Mouse (Mus musculus): ENCODE results near the gene Adora3. TPM values are rescaled to one million over a fixed set of nuclear protein-coding genes. Genes with fewer than 3 reads are reported as not detected.

Adora3 gene
- polyA plus RNA-seq, 1 experiment from 2014 or later = 0.24 TPM

DNA sequence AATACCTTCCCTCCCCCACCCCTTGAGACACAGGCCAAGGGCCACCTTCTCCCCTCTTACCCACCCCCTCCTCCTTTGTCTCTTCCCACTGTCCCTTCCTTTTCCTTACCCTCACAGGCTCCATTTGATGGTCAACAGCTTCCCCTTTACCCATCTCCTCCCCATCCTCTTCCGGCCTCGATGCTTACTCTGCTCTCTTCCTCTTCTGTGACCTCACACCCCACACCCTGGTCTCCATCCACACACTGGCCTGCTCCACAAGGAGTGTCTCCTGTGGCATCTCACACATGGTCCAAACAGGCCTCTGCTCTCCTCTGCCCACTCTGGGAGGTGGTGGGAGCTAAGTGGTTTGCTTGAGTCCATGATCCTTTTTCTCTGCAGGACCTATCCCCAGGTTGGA, 7.3 kb downstream of the Adora3 start:
- no peaks in the 10 kb centered on the region for H3K9me3 ChIP-seq
- no peaks in the 10 kb centered on the region for H3K36me3 ChIP-seq
- no peaks in the 10 kb centered on the region for H3K27me3 ChIP-seq
- no peak overlapping the region for H3K9ac ChIP-seq (replicated peaks)
- no peak overlapping the region for H3K4me2 ChIP-seq (replicated peaks)
- H3K4me1 ChIP-seq (replicated peaks) = no peaks in the 10 kb centered on the region
- WGBS = 93% methylated on average over 2 of the region's 2 CpGs
- H3K27ac ChIP-seq = no peak overlapping the region
- H3K4me3 ChIP-seq (replicated peaks) = no peak overlapping the region
- no peak for ATAC-seq

DNA sequence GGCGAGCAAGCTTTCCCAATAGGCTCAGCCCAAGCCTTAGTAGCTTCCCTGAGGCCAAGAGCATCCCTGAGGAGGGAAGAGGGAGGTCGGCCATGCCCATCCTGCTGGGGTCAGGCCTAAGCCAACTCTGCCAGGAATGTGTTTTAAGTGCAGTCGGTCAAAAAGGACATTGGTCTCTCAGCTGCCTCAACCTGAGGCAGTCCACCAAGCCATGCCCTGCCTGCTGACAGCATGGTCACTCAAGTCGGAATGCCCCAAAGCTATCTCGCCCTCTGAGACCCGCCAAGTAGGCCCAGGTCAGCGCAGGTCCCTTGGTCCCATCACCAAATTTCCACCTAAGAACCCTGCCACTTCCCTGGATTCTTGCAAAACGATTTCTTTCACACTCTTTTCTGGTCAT, 8.1 kb downstream of the Adora3 start:
- Histone ChIP-seq H3K27ac (no peak overlapping the region), H3K4me2 (replicated peaks) (no peak overlapping the region), H3K36me3 (no peaks in the 10 kb centered on the region), H3K4me3 (replicated peaks) (no peak overlapping the region), H3K27me3 (no peaks in the 10 kb centered on the region), H3K9ac (replicated peaks) (no peak overlapping the region), H3K4me1 (replicated peaks) (no peaks in the 10 kb centered on the region), H3K9me3 (no peaks in the 10 kb centered on the region)
- WGBS = 89% methylated on average over 8 of the region's 8 CpGs
- ATAC-seq = no peak

DNA sequence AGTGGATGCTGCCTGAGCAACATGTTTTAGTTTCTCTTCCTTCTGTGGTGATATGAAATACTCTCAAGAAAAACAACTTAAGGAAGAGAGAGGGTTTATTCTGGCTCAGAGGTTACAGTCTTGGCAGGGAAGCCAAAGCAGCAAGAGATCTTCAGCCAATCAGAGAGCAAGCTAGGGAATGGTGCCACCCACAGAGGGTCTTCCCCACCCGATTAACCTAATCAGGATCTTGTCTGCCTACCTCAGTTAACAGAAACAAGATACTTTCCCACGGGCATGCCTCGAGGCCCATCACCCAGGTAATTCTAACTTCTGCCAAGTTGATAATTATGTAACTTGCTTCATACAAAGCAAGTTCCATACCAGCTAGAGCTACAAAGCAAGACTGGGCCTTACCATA, 9.8 kb downstream of the Adora3 start:
- no peak overlapping the region for H3K4me2 ChIP-seq (replicated peaks)
- no peak overlapping the region for H3K9ac ChIP-seq (replicated peaks)
- H3K36me3 ChIP-seq = no peaks in the 10 kb centered on the region

DNA sequence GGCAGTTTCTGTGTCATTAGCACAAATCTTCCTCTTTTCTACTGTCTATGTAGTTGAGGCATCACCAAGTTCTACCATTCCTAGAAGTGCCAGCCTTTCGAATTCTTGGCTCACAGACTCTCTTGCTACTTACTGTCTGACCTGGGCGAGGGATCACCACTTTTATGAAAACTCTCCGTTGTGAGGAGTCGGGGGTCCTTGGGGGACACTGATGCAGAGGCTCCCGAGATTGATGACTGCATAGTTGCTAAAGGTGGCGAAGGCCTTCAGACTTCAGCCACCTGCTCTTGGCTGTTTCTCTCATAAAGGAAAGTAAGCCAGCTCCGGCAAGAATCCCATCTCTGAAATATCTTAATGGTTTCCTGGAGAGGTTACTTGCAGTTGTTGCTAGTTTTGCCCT, 11.4 kb downstream of the Adora3 start:
- H3K4me1 ChIP-seq (replicated peaks) = no peaks in the 10 kb centered on the region
- H3K9ac ChIP-seq (replicated peaks) = no peak overlapping the region
- no peaks in the 10 kb centered on the region for H3K27me3 ChIP-seq
- H3K9me3 ChIP-seq = no peaks in the 10 kb centered on the region
- H3K4me2 ChIP-seq (replicated peaks) = no peak overlapping the region
- H3K4me3 ChIP-seq (replicated peaks) = no peak overlapping the region
- 93% methylated on average over 7 of the region's 7 CpGs for WGBS
- H3K36me3 ChIP-seq = no peaks in the 10 kb centered on the region
- H3K27ac ChIP-seq = no peak overlapping the region
- no peak for ATAC-seq

More for the DNA sequence above, 9.8 kb downstream of the Adora3 start:
- Histone ChIP-seq H3K27ac (no peak overlapping the region), H3K4me3 (replicated peaks) (no peak overlapping the region), H3K27me3 (no peaks in the 10 kb centered on the region), H3K9me3 (no peaks in the 10 kb centered on the region), H3K4me1 (replicated peaks) (no peaks in the 10 kb centered on the region)
- no peak for ATAC-seq
- WGBS = 80% methylated on average over 3 of the region's 3 CpGs

GRCm38 (mm10) chr3:105883111-105883510, 12.5 kb downstream of the Adora3 start:
- no peaks in the 10 kb centered on the region for H3K9me3 ChIP-seq
- H3K4me3 ChIP-seq (replicated peaks) = no peak overlapping the region
- H3K4me2 ChIP-seq (replicated peaks) = no peak overlapping the region
- H3K36me3 ChIP-seq = no peaks in the 10 kb centered on the region
- no peak overlapping the region for H3K27ac ChIP-seq
- WGBS = 91% methylated on average over 2 of the region's 2 CpGs
- no peak for ATAC-seq
- no peaks in the 10 kb centered on the region for H3K4me1 ChIP-seq (replicated peaks)
- H3K27me3 ChIP-seq = no peaks in the 10 kb centered on the region
- H3K9ac ChIP-seq (replicated peaks) = no peak overlapping the region

- no peaks in the 10 kb centered on the region for H3K27me3 ChIP-seq
- no peaks in the 10 kb centered on the region for H3K36me3 ChIP-seq
- H3K4me2 ChIP-seq (replicated peaks) = no peak overlapping the region
- no peak overlapping the region for H3K4me3 ChIP-seq (replicated peaks)
- no peaks in the 10 kb centered on the region for H3K9me3 ChIP-seq
- H3K27ac ChIP-seq = no peak overlapping the region
- ATAC-seq = no peak
- H3K4me1 ChIP-seq (replicated peaks) = no peaks in the 10 kb centered on the region
- H3K9ac ChIP-seq (replicated peaks) = no peak overlapping the region
- 80% methylated on average over 3 of the region's 3 CpGs for WGBS
These were observed 18.3 kb downstream of the Adora3 start for GRCm38 (mm10) chr3:105888961-105889360.

DNA sequence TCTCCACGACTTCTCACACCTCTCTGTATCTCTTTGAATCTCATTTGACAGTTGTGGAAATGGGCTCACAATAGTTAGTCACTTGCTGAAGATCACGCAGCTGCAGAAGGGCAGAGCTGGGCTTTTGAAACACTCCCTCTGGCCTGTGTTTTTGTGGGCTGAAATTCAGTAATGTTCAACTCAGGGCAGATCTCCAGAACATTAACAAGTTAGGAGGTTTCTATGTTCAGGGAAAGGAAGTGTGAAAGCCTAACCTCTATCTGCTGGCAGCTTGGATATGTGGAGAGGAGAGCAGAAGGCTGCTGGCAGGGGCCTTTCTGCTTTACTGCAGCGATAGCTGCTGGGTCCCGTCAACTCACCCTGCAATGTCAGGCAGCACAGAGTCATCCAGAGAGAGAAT, 19.6 kb downstream of the Adora3 start:
- Histone ChIP-seq H3K4me1 (replicated peaks) (no peaks in the 10 kb centered on the region), H3K4me3 (replicated peaks) (no peak overlapping the region), H3K27ac (no peak overlapping the region), H3K27me3 (no peaks in the 10 kb centered on the region), H3K36me3 (no peaks in the 10 kb centered on the region), H3K4me2 (replicated peaks) (no peak overlapping the region), H3K9me3 (no peaks in the 10 kb centered on the region), H3K9ac (replicated peaks) (no peak overlapping the region)
- 78% methylated on average over 4 of the region's 4 CpGs for WGBS
- no peak for ATAC-seq

DNA sequence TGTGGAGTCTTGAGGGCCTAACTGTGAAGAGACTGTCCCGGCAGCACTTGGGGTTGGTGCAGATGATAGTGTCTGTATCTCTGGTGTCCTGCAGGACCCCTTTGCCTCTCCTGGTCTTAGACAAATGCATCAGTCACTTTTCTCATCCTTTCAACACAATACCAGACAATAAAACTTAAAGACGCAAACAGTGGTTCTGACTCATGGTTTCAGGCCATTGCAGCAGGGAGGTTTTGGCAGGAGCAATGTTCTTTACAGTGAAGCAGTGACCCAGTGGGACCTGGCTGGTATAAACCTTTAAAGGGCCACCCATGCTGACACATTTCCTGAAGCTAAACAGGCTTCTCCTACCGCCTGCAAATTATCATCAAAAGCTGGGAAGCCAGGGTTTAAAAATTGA, 20.5 kb downstream of the Adora3 start:
- ATAC-seq = no peak
- H3K4me3 ChIP-seq (replicated peaks) = no peak overlapping the region
- no peak overlapping the region for H3K27ac ChIP-seq
- H3K4me1 ChIP-seq (replicated peaks) = no peaks in the 10 kb centered on the region
- H3K4me2 ChIP-seq (replicated peaks) = no peak overlapping the region
- WGBS = 92% methylated on average over 3 of the region's 3 CpGs
- H3K36me3 ChIP-seq = no peaks in the 10 kb centered on the region
- no peaks in the 10 kb centered on the region for H3K27me3 ChIP-seq
- H3K9me3 ChIP-seq = no peaks in the 10 kb centered on the region
- no peak overlapping the region for H3K9ac ChIP-seq (replicated peaks)

DNA sequence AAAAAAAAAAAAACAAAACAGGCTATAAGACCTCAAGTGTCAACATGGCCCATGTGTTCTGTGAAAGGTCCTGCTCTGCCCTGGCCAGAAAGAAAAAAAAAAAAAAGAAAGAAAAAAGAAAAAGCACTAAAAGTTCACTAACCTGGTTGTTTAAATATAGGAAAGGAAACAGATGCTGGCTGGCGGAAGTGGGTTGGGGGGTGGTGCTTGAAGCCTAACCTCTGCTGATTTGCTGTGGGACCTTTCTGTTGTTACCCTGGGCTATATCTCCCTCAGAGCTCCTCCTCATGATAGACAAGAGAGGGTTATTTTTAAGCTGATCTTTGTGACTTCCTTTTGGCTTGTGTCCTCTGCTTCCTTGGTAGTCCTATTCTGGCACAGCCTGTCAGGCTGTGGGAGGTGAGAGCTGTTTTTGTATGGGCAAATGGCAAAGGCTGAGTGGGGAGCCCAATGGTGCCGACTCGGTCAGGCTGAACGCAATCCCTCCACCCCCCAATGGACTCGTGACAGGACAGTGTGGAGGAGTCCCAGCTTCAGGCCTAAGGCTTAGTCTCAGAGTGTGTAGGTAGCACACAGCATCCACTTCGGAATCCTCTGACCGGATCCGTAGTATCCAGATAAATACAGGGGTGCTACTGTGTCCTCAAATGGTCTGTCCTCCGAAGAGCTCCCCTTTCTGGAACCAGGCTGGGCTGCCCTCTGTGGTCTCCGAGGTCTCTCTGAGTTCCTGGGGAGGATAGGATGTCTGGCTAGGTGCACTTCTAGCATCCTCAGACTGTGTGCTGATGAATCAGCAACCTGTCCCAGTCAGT, 21.3 kb downstream of the Adora3 start:
- no peak overlapping the region for H3K9ac ChIP-seq (replicated peaks)
- WGBS = 80% methylated on average over 10 of the region's 10 CpGs
- no peaks in the 10 kb centered on the region for H3K4me1 ChIP-seq (replicated peaks)
- no peaks in the 10 kb centered on the region for H3K36me3 ChIP-seq
- H3K4me2 ChIP-seq (replicated peaks) = no peak overlapping the region
- ATAC-seq = no peak
- no peak overlapping the region for H3K27ac ChIP-seq
- H3K27me3 ChIP-seq = no peaks in the 10 kb centered on the region
- H3K9me3 ChIP-seq = no peaks in the 10 kb centered on the region
- H3K4me3 ChIP-seq (replicated peaks) = no peak overlapping the region

DNA sequence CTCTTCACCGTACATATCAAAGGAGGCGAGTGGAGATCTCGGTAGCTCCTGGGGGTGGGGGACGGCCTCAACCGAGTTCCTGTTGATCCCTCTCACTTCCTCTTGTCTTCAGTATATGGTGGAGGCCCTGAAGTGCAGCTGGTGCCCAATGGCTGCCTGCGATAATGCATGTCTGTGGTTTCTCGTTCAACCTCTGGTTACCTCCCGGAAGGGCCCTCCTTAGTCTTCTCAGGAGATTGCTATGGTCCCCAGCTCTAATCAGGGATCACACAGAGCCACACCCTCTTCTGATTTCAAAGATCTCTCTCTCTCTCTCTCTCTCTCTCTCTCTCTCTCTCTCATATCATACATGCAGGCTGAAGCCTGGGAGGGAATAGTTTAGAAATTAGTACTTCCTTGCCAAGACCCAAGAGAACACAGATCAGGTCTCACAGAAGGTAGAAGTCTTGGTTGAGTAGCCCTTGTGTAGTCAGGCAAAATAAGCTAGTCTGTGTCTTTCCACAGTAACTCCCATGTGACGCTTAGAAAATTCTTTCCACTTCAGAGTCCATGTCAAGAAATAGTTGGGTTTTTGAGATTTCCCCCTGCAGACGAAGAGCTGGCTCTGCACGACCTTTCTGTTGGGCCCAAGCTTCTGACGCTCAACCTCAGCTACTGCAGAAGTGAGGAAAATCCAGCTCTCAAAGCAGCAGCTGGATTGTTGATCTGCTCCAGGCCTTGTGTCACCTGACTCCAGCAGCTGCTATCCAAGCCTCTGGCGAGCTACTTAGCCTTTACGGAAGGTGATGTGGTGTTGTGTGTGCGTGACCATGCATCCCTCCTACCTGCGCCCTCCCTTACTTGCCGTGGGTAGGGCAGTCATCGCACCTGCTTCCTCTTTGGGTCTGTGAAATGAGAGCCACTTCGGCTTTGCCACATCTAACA, 22.2 kb downstream of the Adora3 start:
- 89% methylated on average over 19 of the region's 19 CpGs for WGBS
- Histone ChIP-seq H3K9me3 (no peaks in the 10 kb centered on the region), H3K4me2 (replicated peaks) (no peak overlapping the region), H3K27ac (no peak overlapping the region), H3K4me3 (replicated peaks) (no peak overlapping the region), H3K4me1 (replicated peaks) (no peaks in the 10 kb centered on the region), H3K9ac (replicated peaks) (no peak overlapping the region), H3K36me3 (no peaks in the 10 kb centered on the region), H3K27me3 (no peaks in the 10 kb centered on the region)
- no peak for ATAC-seq

GRCm38 (mm10) chr3:105893941-105894391, 23.3 kb downstream of the Adora3 start:
- Histone ChIP-seq H3K27ac (no peak overlapping the region), H3K4me1 (replicated peaks) (no peaks in the 10 kb centered on the region), H3K9me3 (no peaks in the 10 kb centered on the region), H3K4me2 (replicated peaks) (no peak overlapping the region), H3K9ac (replicated peaks) (no peak overlapping the region), H3K36me3 (no peaks in the 10 kb centered on the region), H3K4me3 (replicated peaks) (no peak overlapping the region), H3K27me3 (no peaks in the 10 kb centered on the region)
- no peak for ATAC-seq
- 78% methylated on average over 6 of the region's 6 CpGs for WGBS
